Mouse (Mus musculus): Measurements from ENCODE around the gene Gsto2. TPM values are rescaled to one million over a fixed set of nuclear protein-coding genes. Genes with fewer than 3 reads are reported as not detected.

Gsto2 gene
- polyA plus RNA-seq, 1 experiment from 2014 or later: 1.2 TPM

DNA sequence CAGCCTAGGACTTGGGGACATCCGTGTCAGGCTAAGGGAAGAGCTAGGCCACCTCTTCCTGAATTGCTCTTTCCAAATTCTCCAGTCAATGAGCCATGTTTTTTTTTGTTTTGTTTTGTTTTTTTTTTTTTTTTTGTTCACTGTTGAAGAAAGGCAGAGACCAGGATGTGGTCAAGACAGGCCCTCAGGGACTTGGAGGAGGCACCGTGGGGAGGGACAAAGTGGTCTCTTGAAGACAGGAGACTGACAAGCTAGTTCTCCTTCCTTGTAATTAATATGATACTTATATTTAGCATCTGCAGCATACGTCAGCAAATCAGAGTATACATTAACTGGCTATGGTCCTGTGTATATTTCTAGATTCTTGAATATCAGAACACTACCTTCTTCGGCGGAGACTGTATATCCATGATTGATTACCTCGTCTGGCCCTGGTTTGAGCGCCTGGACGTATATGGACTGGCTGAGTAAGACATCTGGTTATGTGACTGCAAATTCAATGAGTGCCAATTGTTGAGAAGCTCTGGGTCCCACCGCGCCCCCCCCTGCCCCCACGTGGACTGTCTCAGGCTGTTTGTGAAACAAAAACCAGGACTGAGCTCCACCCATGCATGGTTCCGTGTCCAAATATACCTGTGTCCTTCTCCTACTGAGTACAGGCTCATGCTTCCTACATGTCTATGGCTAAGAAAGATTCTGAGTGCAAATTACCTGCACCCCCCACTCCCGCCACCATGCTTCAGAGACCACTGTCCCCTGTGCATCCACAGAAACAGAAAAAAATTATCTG is 19.2 kb downstream of the Gsto2 start:
- Histone ChIP-seq H3K9me3 (no peaks in the 10 kb centered on the region), H3K36me3 (no peaks in the 10 kb centered on the region), H3K4me2 (no peak overlapping the region), H3K27me3 (no peaks in the 10 kb centered on the region), H3K4me3 (no peak overlapping the region), H3K9ac (no peak overlapping the region), H3K27ac (replicated peaks) (no peak overlapping the region), H3K4me1 (replicated peaks) (no peaks in the 10 kb centered on the region)
- ATAC-seq (ENCODE audit: low FRiP score, low read depth): no peak
- WGBS: 74% methylated on average over 13 of the region's 13 CpGs

DNA sequence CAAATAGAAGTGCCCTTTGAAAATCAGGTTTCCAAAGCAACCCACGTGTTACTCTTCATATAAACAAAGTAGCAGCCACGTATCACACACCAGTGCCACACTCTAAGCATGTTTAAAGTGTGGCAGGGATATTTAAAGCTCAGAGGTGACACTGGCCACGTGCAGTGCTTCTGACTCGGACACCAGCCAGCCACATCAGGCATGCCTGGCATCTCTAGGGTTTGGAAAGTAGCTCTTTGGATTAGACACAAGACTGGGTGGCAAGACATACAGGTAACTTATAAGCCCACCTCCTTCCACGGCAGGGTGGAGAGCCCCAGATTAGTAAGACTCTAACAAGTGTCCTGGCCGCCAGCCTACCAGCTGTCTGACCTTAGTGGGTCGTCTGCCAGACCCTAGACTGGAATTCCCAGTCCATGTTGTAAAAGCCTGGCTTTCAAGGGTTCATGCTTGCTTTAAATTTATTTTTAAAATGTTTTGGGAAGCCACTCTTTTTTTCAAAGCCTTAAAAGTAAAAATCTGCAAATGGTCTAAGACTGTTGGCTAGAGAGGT is 19.9 kb downstream of the Gsto2 start:
- H3K9me3 ChIP-seq: no peaks in the 10 kb centered on the region
- 74% methylated on average over 7 of the region's 7 CpGs for WGBS
- no peak overlapping the region for H3K4me3 ChIP-seq
- H3K4me1 ChIP-seq (replicated peaks): no peaks in the 10 kb centered on the region
- no peak overlapping the region for H3K4me2 ChIP-seq
- no peak for ATAC-seq (ENCODE audit: low FRiP score, low read depth)
- H3K9ac ChIP-seq: no peak overlapping the region
- H3K36me3 ChIP-seq: no peaks in the 10 kb centered on the region
- H3K27ac ChIP-seq (replicated peaks): no peak overlapping the region
- H3K27me3 ChIP-seq: no peaks in the 10 kb centered on the region

DNA sequence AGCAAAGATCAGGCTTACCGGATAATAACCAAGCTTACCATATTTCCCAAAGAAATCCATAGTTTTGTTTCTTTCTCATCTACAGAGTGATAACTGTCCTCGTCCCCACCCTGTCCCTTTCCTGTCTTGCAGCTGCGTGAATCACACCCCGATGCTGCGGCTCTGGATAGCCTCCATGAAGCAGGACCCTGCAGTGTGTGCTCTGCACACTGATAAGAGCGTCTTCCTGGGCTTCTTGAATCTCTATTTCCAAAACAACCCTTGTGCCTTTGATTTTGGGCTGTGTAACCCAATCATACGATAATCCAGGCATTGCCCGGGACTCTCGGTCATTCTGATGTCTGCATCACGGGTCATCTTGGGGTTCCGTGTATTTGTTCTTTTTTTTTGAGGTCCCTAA is 20.6 kb downstream of the Gsto2 start:
- no peak overlapping the region for H3K4me3 ChIP-seq
- WGBS: 86% methylated on average over 11 of the region's 11 CpGs
- no peak overlapping the region for H3K4me2 ChIP-seq
- ATAC-seq (ENCODE audit: low FRiP score, low read depth): no peak
- H3K36me3 ChIP-seq: no peaks in the 10 kb centered on the region
- H3K4me1 ChIP-seq (replicated peaks): no peaks in the 10 kb centered on the region
- no peak overlapping the region for H3K9ac ChIP-seq
- H3K27ac ChIP-seq (replicated peaks): no peak overlapping the region
- no peaks in the 10 kb centered on the region for H3K27me3 ChIP-seq
- no peaks in the 10 kb centered on the region for H3K9me3 ChIP-seq

DNA sequence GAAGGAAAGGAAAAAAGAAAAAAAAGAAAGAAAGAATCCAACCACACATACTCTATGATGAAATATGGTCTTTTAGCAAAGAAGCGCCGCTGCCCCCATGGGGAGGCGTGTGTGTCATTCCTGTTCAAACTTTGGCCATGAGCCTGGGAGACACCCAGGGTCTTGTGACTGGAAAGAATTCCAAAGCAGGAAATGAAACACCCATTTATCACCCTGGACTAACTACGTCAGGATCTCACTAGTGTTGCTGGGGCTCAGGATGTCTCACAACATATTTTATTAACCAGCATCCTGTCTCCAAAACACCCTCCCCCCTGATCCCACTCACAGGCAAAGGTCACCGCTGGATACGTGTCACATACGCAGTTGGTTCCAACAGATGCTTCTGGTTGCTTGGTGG is 21.3 kb downstream of the Gsto2 start:
- Histone ChIP-seq H3K4me3 (no peak overlapping the region), H3K9me3 (no peaks in the 10 kb centered on the region), H3K27me3 (no peaks in the 10 kb centered on the region), H3K27ac (replicated peaks) (no peak overlapping the region), H3K9ac (no peak overlapping the region), H3K4me2 (no peak overlapping the region), H3K36me3 (no peaks in the 10 kb centered on the region), H3K4me1 (replicated peaks) (no peaks in the 10 kb centered on the region)
- WGBS: 74% methylated on average over 7 of the region's 7 CpGs
- ATAC-seq (ENCODE audit: low FRiP score, low read depth): no peak

DNA sequence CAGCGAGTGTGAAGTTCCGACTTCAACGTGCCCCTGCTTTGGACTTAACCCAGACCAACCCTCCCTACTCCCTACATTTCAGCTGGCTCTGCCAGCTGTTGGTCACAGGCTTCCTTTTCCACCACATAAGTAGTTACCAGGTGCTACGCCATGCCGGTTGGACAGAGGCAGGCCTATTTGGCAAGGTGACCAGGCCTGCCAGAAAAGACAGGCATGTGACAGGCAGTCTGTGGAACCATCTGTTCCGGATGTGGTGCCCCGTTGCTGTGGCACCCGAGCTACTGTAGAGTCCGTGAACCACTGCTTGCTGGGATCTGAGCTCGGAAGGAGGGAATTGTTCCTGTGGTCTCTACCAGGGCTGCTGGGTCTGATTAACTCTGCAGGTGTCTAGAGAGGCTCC is 22.1 kb downstream of the Gsto2 start:
- Histone ChIP-seq H3K27me3 (no peaks in the 10 kb centered on the region), H3K9me3 (no peaks in the 10 kb centered on the region), H3K4me2 (no peak overlapping the region), H3K27ac (replicated peaks) (no peak overlapping the region), H3K36me3 (no peaks in the 10 kb centered on the region), H3K4me1 (replicated peaks) (no peaks in the 10 kb centered on the region), H3K4me3 (no peak overlapping the region), H3K9ac (no peak overlapping the region)
- ATAC-seq (ENCODE audit: low FRiP score, low read depth): no peak
- 80% methylated on average over 10 of the region's 10 CpGs for WGBS

DNA sequence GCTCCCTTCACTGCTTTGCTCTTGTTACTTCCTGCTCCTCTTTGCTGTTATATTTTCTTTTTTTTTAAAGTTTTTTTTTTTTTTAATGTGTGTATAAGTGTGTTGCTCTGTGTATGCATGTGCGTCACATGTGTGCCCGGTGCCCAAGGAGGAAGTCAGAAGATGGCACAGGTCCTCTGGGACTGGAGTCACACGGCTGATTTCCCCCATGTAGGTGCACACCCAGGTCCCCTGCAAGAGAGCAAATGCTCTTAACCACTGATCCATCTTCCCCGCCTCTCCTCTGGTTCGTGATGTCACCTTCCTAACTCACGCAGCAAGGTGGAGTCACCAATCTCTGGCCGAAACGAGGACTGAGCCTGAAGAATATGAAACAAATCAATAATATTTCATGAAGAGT is 22.7 kb downstream of the Gsto2 start:
- no peak overlapping the region for H3K27ac ChIP-seq (replicated peaks)
- 88% methylated on average over 8 of the region's 8 CpGs for WGBS
- no peak overlapping the region for H3K4me3 ChIP-seq
- ATAC-seq (ENCODE audit: low FRiP score, low read depth): no peak
- no peaks in the 10 kb centered on the region for H3K27me3 ChIP-seq
- H3K4me2 ChIP-seq: no peak overlapping the region
- no peaks in the 10 kb centered on the region for H3K9me3 ChIP-seq
- no peaks in the 10 kb centered on the region for H3K36me3 ChIP-seq
- no peaks in the 10 kb centered on the region for H3K4me1 ChIP-seq (replicated peaks)
- no peak overlapping the region for H3K9ac ChIP-seq

DNA sequence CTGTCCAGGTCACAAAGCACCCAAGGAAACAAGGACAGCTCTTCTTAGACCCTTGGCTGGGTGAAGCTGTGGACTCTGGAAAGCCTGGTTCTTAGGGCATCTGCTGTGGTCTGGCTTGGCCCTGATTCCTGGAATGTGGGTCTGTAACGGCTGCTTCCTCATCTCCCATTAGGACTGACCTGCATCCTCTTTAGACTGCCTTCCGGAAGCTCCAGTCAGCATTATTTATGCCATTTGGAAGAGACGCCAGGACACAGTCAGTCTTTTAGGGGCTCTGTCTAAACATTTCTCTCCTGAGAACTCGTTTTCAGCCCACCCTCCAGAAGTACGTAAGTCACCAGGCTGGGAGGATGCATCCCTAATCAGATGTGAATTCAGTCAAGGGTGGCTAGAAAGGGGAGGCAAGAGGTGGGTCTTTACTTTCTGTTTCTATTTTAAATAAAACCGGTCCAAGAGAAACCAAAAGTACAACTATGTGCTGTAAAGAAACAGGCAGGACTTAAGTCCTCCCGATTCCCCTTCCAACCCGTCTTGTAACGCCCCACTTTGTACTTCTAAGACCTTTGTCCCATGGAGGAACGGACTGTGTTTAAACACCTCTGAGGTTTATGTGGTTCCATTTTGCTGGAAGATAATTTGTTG is 25.3 kb downstream of the Gsto2 start:
- WGBS: 72% methylated on average over 10 of the region's 10 CpGs
- Histone ChIP-seq H3K27me3 (no peaks in the 10 kb centered on the region), H3K4me2 (no peak overlapping the region), H3K9ac (no peak overlapping the region), H3K4me1 (replicated peaks) (no peaks in the 10 kb centered on the region), H3K36me3 (no peaks in the 10 kb centered on the region), H3K27ac (replicated peaks) (no peak overlapping the region), H3K4me3 (no peak overlapping the region), H3K9me3 (no peaks in the 10 kb centered on the region)
- ATAC-seq (ENCODE audit: low FRiP score, low read depth): no peak

DNA sequence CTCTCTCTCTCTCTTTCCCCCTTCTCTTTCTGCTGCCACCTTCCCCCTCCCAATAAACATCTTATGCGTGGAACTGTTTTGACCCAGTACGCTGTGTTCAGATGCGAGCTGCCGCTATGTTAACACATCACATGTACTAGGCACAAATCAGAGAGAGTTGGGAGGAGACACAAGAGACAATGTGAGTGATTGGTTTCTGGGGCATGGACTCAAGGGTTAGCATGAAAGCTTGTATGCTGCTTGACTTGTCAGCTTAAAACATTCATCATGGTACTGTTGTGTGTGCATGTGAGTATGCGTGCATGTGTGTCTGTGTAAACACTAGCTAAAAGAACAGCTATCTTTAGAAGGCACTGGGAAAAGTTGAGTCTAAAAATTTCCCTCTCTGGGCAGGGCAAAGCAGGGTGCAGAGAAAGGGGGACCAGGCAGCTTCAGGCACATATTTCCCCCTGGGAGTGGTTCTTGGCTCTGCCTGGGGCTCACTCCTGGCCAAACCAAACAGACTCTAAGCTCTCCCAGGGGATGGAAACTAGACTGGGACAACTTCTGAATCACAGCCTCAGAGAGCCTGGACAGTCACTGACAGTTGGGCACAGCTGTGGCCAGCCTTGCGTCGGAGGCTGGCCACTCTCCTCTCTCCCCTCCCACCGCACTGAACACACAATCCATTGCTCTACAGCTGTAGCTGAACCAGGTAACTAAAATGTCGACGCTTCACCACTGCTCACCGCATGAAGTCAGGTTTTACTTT is 26.4 kb downstream of the Gsto2 start:
- H3K4me3 ChIP-seq: no peak overlapping the region
- WGBS: 79% methylated on average over 11 of the region's 11 CpGs
- ATAC-seq (ENCODE audit: low FRiP score, low read depth): 0 out of 2 replicates have a peak, but pooled peaks have one; percentile 42
- no peak overlapping the region for H3K27ac ChIP-seq (replicated peaks)
- no peaks in the 10 kb centered on the region for H3K4me1 ChIP-seq (replicated peaks)
- no peaks in the 10 kb centered on the region for H3K27me3 ChIP-seq
- no peaks in the 10 kb centered on the region for H3K36me3 ChIP-seq
- H3K9me3 ChIP-seq: no peaks in the 10 kb centered on the region
- H3K9ac ChIP-seq: no peak overlapping the region
- H3K4me2 ChIP-seq: no peak overlapping the region

DNA sequence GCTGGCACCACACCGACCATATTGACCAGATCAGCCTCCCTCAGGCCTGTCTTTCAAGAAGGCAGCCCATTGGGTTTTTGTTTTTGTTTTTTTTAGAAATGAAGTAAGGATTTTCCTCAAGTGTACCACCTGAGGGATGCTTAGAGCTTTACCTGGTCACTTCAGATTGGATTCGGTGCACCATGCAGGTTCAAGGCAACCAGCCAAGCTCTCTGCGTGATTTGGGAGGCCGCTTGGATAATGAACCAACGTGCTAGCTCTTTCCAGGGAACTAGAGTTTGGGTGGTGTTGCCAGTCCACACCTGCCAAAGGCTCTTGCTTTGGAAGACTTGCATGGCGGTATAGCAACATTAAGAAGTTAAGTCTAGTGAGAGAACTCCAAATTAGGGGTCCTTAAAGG is 27.8 kb downstream of the Gsto2 start:
- no peak overlapping the region for H3K4me2 ChIP-seq
- H3K9ac ChIP-seq: no peak overlapping the region
- no peaks in the 10 kb centered on the region for H3K9me3 ChIP-seq
- no peak overlapping the region for H3K27ac ChIP-seq (replicated peaks)
- H3K27me3 ChIP-seq: no peaks in the 10 kb centered on the region
- no peaks in the 10 kb centered on the region for H3K4me1 ChIP-seq (replicated peaks)
- H3K4me3 ChIP-seq: no peak overlapping the region
- no peaks in the 10 kb centered on the region for H3K36me3 ChIP-seq
- ATAC-seq (ENCODE audit: low FRiP score, low read depth): no peak
- WGBS: 93% methylated on average over 6 of the region's 6 CpGs

DNA sequence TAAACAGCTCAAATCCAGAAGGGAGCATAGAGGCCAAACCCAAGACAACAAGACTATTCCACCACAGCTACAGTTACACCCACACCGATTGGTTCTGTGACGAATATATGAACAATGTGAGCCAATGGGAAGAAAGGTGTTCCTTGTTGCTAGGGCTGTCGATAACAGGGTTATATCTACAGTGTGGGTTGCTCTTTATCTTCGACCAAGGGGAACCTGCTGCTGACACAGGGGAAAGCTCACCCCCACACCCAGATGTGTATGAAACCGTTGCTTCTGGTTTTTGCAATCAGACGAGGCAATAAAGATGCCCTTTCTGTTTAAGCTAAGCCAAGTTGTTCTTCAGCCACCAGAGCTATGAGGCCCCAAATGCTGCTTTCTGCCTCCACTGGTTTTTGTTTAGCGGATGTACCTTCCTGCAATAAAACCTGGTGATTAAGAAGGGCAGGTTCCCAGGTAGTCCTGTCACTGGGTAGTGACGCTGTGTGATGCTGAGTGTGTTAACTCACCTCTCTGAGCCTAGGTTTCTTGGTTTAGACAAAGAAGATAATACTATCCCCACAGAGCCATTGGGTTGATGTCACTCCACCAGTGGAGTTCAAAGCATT is 33.2 kb downstream of the Gsto2 start:
- H3K27me3 ChIP-seq: no peaks in the 10 kb centered on the region
- no peak for ATAC-seq (ENCODE audit: low FRiP score, low read depth)
- no peak overlapping the region for H3K4me3 ChIP-seq
- H3K27ac ChIP-seq (replicated peaks): no peak overlapping the region
- H3K4me2 ChIP-seq: no peak overlapping the region
- H3K9me3 ChIP-seq: no peaks in the 10 kb centered on the region
- H3K36me3 ChIP-seq: no peaks in the 10 kb centered on the region
- peaks cover 4% of the 10 kb centered on the region; the same call in 1 of the 2 replicates for H3K4me1 ChIP-seq (replicated peaks)
- 92% methylated on average over 8 of the region's 8 CpGs for WGBS
- no peak overlapping the region for H3K9ac ChIP-seq

DNA sequence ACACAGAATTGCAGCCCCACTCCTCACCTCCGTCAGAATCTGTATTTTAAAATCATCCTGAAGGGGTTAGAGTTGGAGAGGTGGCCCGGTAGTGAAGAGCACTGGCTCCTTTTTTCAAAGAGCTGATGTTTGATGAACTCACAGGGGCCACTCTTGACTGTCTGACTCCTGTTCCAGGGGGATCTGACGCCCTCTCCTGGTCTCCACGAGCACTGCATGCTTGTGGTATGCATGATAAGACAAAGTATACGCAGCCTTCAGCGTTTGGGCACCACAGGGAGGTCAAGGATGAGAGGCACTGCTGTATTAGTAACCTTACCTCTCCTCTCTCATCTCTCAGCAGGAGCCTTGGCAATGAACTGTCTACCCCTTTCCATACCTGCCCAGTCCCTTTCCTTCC is 34.7 kb downstream of the Gsto2 start:
- Histone ChIP-seq H3K9ac (no peak overlapping the region), H3K36me3 (no peaks in the 10 kb centered on the region), H3K4me2 (no peak overlapping the region), H3K9me3 (no peaks in the 10 kb centered on the region), H3K4me3 (no peak overlapping the region), H3K27me3 (no peaks in the 10 kb centered on the region), H3K27ac (replicated peaks) (no peak overlapping the region), H3K4me1 (replicated peaks) (peaks cover 7% of the 10 kb centered on the region; the same call in 1 of the 2 replicates)
- ATAC-seq (ENCODE audit: low FRiP score, low read depth): no peak
- WGBS: 61% methylated on average over 6 of the region's 6 CpGs

DNA sequence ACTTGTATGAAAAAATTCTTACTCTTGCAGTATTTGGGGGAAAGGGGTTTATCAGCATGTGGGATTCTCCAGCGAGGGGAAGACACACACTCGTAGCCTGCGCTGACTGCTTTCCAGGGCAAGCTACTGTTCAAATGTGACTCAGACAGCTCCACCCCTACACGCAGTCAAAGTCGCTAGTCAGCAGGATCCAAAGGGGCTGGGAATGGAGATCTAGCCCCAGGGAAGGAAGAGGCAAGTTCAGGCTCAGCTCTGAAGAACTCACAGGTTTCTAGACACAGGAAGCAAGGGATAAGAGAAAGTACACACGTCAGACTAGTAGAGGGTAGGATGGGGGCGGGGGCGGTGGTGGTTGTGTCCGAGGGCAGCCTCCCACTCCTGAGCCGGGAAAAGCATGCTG is 35.2 kb downstream of the Gsto2 start:
- ATAC-seq (ENCODE audit: low FRiP score, low read depth): no peak
- no peak overlapping the region for H3K4me2 ChIP-seq
- H3K4me1 ChIP-seq (replicated peaks): peaks cover 7% of the 10 kb centered on the region; the same call in 1 of the 2 replicates
- H3K9me3 ChIP-seq: no peaks in the 10 kb centered on the region
- 86% methylated on average over 10 of the region's 10 CpGs for WGBS
- no peak overlapping the region for H3K4me3 ChIP-seq
- no peak overlapping the region for H3K9ac ChIP-seq
- H3K36me3 ChIP-seq: no peaks in the 10 kb centered on the region
- no peak overlapping the region for H3K27ac ChIP-seq (replicated peaks)
- no peaks in the 10 kb centered on the region for H3K27me3 ChIP-seq
